Mouse (Mus musculus): ENCODE results near the gene Ccdc106. TPM values are rescaled to one million over a fixed set of nuclear protein-coding genes. Genes with fewer than 3 reads are reported as not detected.

Gene Ccdc106
- 10 to 100 TPM; 53.3 to 59.1 TPM for total RNA-seq (2021)
- long read RNA-seq, experiment 1, transcript Ccdc106-201 (5 exons, 1,534 nt), result major isoform, 10 of 41 reads
- long read RNA-seq, experiment 1, partial matches to known transcripts, result 5 of 41 reads
- long read RNA-seq, experiment 1, other reads (novel, unspliced or antisense), result 26 of 41 reads
- long read RNA-seq, experiment 2, transcript Ccdc106-201 (5 exons, 1,534 nt), result major isoform, 6 of 40 reads
- long read RNA-seq, experiment 2, partial matches to known transcripts, result 5 of 40 reads
- long read RNA-seq, experiment 2, other reads (novel, unspliced or antisense), result 29 of 40 reads

DNA sequence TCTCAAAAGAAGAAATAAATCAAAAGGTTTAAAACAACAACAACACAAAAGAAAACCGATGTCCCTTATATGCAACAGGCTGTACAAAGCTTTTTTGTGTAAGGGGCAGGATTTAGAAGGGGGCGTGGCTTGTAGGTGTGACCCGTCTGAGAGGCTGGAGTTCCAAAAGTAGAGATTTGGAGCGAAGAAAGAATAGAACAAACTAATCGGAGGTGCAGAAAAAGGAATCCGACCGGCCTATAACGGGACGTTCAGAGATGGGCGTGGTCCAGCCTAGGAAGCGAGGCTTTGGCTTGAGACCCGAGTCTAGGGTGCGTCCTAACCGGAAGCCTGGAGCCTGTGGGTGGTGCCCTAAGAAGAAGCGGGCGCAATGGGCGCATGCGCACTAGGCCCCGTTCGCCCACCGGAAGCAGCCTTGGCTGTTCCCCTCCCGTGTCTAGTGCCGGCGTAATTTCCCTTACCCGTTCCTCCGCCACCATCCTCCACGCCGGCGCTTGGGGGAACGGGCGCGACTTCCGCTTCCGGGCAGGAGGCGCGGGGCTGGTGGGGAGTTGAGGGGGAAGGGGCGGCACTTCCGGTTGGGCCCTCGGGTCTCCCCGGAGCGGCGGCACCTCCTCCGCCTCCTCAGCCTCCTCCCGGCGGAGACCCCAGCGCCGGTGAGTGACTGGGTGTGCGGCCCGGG is at the start of gene Ccdc106, which contains the start of gene Zfp865:
Gene Ccdc106, plus strand, starts transcription at position 554 of the 682 bp plus-strand sequence.
Gene Zfp865, plus strand, starts transcription at position 377 of the 682 bp plus-strand sequence.
- H3K4me3 ChIP-seq, result peak within 1 kb of the TSS; percentile 76
- H3K27ac ChIP-seq, result peak within 1 kb of the TSS; percentile 96
- intact Hi-C loops (cut with DNase I), result loop anchor here (2.0 kb wide), 2 partner anchors 17 to 41 kb away; no protein-coding TSS in a partner anchor
- DNase-seq (ENCODE audit: extremely low spot score in 1 of 2, low spot score in 2 of 2), result peak; percentile 99
- no peak; the same call in 1 of the 2 replicates for TF ChIP-seq CTCF (IDR thresholded peaks at IDR 0.05)

- DNase-seq (ENCODE audit: extremely low spot score in 1 of 2, low spot score in 2 of 2), result no peak
- intact Hi-C loops (cut with DNase I), result no loop called here
- no peak for TF ChIP-seq CTCF (IDR thresholded peaks at IDR 0.05)
Measured at GRCm38 (mm10) chr7:4971068-4971467, 49.3 kb upstream of the Ccdc106 start, which contains the start of gene Sbk3. Sbk3 (minus strand) TSS chr7:4971168.

GRCm38 (mm10) chr7:4971710-4972109 is 48.6 kb upstream of the Ccdc106 start:
- H3K27ac ChIP-seq, result no peak overlapping the region
- intact Hi-C loops (cut with DNase I), result no loop called here
- no peak for TF ChIP-seq CTCF (IDR thresholded peaks at IDR 0.05)

More at GRCm38 (mm10) chr7:4971068-4971467, 49.3 kb upstream of the Ccdc106 start, which contains the start of gene Sbk3:
- H3K27ac ChIP-seq, result no peak within 1 kb of the TSS
- H3K4me3 ChIP-seq, result no peak within 1 kb of the TSS

DNA sequence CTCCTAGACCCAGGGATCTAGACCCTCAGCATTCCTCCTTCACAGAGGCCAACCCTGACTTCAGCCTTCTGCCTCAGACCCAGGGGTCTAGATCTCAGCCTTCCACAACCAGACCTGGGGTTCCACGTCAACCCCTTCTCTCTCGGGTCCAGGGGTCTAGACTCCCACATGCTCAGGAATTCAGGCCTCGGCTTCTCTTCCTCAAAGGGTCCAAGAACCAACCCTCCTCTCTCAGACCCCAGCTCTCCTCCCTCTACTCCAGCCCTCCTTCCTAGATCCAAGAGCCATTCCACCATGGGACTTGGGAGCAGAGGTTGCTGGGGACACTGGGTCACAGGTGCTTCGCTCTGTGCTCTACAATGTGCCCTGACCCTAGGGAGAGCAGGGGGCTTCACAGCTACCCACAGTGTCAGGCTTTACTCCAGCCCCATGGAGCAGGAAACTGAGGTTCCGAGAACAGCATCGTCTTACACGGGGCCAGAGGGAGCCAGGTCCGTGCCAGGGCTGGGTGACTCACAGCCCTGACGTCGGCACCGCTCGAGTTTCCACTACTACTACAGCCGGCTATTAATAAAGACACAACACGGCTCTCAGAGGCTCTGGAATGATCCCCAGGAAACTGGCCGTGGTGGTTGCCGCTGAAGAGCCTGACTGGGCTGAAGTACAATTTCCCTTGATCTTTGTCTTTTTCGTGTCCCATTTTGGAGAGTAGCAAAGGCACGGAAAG is 47.9 kb upstream of the Ccdc106 start:
- no peak for DNase-seq (ENCODE audit: extremely low spot score in 1 of 2, low spot score in 2 of 2)
- TF ChIP-seq CTCF (IDR thresholded peaks at IDR 0.05), result no peak

More at GRCm38 (mm10) chr7:4971710-4972109, 48.6 kb upstream of the Ccdc106 start:
- no peak overlapping the region for H3K4me3 ChIP-seq
- no peak for DNase-seq (ENCODE audit: extremely low spot score in 1 of 2, low spot score in 2 of 2)

DNA sequence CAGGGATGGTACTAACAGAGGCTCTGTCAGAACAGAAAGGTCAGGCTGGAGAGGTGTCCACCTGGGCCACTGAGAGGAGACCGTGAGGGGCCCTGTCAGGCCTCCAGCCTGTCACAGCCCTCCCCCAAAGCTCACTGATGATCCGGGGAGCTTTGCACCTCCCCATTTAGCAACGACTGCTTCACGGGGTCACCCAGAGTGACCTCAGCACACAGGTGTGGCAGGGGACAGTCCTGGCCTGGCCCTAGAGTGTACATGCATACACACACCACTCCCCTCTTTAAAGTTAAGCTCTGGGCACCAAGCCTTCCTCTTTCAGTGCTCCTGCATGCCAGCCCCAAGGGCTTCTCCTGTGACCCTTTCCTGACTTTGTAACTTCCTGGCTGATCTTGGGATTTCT is 44.9 kb upstream of the Ccdc106 start:
- no peak for DNase-seq (ENCODE audit: extremely low spot score in 1 of 2, low spot score in 2 of 2)
- no peak for TF ChIP-seq CTCF (IDR thresholded peaks at IDR 0.05)
- intact Hi-C loops (cut with DNase I), result no loop called here
- Histone ChIP-seq H3K4me3 (no peak overlapping the region), H3K27ac (no peak overlapping the region)

More for the DNA sequence above, 47.9 kb upstream of the Ccdc106 start:
- intact Hi-C loops (cut with DNase I), result no loop called here
- Histone ChIP-seq H3K27ac (no peak overlapping the region), H3K4me3 (no peak overlapping the region)

DNA sequence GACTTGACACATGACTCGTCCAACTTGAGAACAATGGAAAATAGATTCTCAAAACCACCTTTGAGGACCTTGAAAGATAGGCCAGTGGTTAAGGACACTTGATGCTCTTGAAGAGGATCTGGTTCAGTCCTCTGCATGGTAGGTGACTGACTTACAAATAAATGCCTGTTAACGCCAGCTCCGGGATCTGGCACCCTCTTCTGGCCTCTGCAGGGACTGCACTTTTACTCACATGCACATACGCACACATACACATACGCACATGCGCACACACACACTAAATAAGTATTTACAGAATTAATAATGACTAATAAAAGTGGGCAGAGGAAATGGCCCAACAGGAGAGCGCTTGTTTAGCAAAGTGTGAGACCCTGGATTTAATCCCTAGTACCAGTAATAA is 43.5 kb upstream of the Ccdc106 start:
- H3K4me3 ChIP-seq, result no peak overlapping the region
- intact Hi-C loops (cut with DNase I), result no loop called here
- no peak for DNase-seq (ENCODE audit: extremely low spot score in 1 of 2, low spot score in 2 of 2)
- H3K27ac ChIP-seq, result no peak overlapping the region
- no peak; the same call in 1 of the 2 replicates for TF ChIP-seq CTCF (IDR thresholded peaks at IDR 0.05)

GRCm38 (mm10) chr7:4988250-4988649 is 32.1 kb upstream of the Ccdc106 start:
- H3K27ac ChIP-seq, result no peak overlapping the region
- H3K4me3 ChIP-seq, result no peak overlapping the region
- intact Hi-C loops (cut with DNase I), result no loop called here
- TF ChIP-seq CTCF (IDR thresholded peaks at IDR 0.05), result no peak
- no peak for DNase-seq (ENCODE audit: extremely low spot score in 1 of 2, low spot score in 2 of 2)

DNA sequence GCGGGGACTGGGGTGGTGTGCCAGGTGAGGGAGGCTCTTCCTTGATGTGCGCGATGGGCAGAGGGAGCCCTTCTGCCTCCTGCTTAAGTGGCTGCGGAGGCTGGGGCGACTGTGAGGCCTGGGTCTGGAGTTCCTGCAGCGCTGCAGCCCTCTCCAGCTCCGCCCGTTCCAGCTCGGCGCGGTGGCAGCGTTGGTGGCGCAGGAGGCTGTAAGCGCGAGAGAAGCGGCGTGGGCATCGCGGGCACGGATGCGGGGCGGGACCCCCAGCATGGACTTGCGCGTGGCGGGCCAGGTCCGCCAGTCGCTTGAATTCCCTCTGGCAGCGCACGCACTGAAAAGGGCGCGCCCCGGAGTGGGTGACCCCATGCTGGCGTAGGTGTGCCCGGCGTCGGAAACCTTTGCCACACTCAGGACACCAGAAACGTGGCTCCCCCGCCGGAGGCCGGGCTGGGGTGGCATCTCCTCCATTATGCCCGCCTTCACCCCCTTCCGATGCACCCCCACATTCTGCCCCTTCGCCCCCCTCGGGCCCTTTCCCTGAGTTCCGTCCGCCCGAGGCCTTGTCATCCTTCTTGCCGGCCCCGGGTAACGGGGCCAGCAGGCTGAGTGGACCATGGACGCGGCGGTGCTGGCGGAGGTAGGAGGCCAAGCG is 26.9 kb upstream of the Ccdc106 start:
- intact Hi-C loops (cut with DNase I), result no loop called here
- H3K4me3 ChIP-seq, result no peak overlapping the region
- no peak for DNase-seq (ENCODE audit: extremely low spot score in 1 of 2, low spot score in 2 of 2)
- TF ChIP-seq CTCF (IDR thresholded peaks at IDR 0.05), result no peak
- no peak overlapping the region for H3K27ac ChIP-seq

DNA sequence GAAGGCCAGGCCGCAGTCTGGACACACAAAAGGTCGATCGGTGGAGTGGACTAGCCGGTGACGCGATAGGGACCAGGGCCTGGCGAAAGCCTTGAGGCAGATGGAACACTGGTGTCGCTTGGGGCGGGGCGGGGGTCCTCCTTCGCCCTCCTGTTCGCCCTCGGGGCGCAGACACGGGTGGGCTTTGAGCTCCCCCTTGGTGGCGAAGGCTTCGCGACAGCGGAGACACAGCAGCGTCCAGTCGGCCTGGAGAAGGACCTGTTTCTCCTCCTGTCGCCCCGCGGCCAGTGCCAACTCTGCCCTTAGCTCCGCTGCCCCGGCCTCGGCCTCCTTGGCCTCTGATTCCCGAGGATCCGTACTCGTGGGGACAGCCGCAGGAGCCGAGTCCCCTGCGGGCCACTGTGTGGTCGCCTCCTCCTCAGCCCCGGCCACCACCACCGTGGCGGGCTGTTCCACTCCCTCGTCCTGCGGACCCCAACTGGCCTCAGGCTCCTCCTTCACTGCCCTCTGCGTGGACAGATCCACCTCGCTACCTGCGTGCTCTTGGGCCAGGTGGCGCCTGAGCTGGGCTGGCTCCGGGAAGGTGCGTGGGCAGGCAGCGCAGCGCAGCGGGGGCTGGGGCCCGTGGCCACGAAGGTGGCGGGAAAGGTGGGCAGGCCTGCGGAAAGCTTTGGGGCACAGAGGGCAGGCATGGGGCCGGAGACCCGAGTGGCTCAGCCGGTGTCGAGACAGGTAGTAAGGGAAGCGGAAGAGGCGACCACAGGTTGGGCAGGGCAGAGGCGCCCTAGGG is 26.2 kb upstream of the Ccdc106 start:
- TF ChIP-seq CTCF (IDR thresholded peaks at IDR 0.05), result no peak
- DNase-seq (ENCODE audit: extremely low spot score in 1 of 2, low spot score in 2 of 2), result peak in 1 of 2 experiments; percentile 31
- H3K4me3 ChIP-seq, result no peak overlapping the region
- intact Hi-C loops (cut with DNase I), result no loop called here
- H3K27ac ChIP-seq, result no peak overlapping the region

DNA sequence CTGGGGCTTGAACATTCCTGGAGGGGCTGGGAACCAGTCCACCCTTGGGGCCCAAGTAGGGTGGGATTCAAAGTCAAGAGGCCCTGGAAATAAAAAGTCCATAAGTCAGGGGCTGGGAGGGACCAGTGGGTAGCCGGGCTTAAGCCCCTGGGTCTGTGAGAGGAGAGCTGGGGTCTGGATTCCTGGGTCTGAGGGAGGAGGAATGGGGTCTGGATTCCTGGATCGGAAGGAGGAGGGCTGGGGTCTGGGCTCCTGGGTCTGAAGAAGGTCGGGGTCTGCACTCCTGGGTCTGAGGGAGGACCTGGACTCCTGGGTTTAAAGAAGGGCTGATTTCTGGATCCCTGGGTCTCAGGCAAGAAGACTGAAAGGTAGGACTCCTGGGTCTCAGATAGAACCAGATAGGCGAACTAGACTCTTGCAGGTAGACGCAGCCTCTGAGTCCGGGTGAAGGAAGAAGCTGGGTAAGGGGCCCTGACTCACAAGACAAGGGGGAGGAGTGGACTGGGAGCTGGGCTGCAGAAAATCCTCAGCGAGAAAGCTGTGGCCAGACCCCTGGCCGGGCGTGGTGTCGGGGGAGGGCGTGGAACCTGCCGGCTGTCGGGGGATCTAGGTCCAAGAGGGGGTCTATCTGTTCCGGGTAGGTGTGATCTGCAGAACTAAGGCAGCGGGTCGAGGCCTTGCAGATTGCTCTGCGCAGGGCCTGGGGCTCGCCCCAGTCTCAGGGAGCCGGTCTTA is 24.9 kb upstream of the Ccdc106 start:
- Histone ChIP-seq H3K4me3 (peak overlapping the region; percentile 88), H3K27ac (peak overlapping the region; percentile 91)
- no peak for TF ChIP-seq CTCF (IDR thresholded peaks at IDR 0.05)
- intact Hi-C loops (cut with DNase I), result loop anchor here (1.0 to 5.0 kb wide), 4 partner anchors 19 to 447 kb away; partner anchors contain the start of genes Fiz1, Zfp524 and Zfp580
- no peak for DNase-seq (ENCODE audit: extremely low spot score in 1 of 2, low spot score in 2 of 2)

Measured in left cerebral cortex, adult 2 months (tissue).